Comparison of ENCODE assay signal across 8 mouse cellular contexts in genomic region chr11:58323570-58324340, GRCm38 (mm10). TPM values are rescaled to one million over a fixed set of nuclear protein-coding genes. Genes with fewer than 3 reads are reported as not detected.
DNase-seq lines count a peak whose midpoint lies in the region; ATAC-seq lines count a peak whose summit lies in the region.

No protein-coding gene starts in this region.

- H3K9ac ChIP-seq in kidney, embryonic 14.5 days (ENCODE audit: low read depth, low read length) = peak overlapping the region; percentile 84

- no peaks in the 10 kb centered on the region for H3K9me3 ChIP-seq in kidney, embryonic 14.5 days (ENCODE audit: control insufficient read depth, low read length)
- no peaks in the 10 kb centered on the region for H3K9me3 ChIP-seq in hindbrain, embryonic 10.5 days
- H3K9me3 ChIP-seq in midbrain, embryonic 10.5 days (replicated peaks) = no peaks in the 10 kb centered on the region

- peak overlapping the region; percentile 80 for H3K4me3 ChIP-seq in kidney, embryonic 14.5 days (ENCODE audit: low read length)
- peak overlapping the region; percentile 75 for H3K4me3 ChIP-seq in hindbrain, embryonic 10.5 days
- H3K4me3 ChIP-seq in midbrain, embryonic 10.5 days = peak overlapping the region; percentile 74

- 9% methylated on average over 24 of the region's 24 CpGs for WGBS in kidney, embryonic 14.5 days
- 15% methylated on average over 24 of the region's 24 CpGs for WGBS in hindbrain, embryonic 10.5 days
- WGBS in midbrain, embryonic 10.5 days = 16% methylated on average over 24 of the region's 24 CpGs

- peak overlapping the region; percentile 97 for H3K27ac ChIP-seq in kidney, embryonic 14.5 days (ENCODE audit: low read depth, low read length)
- peak overlapping the region; percentile 92 for H3K27ac ChIP-seq in hindbrain, embryonic 10.5 days
- H3K27ac ChIP-seq in midbrain, embryonic 10.5 days (replicated peaks) = peak overlapping the region; percentile 91

- peaks cover 19% of the 10 kb centered on the region for H3K36me3 ChIP-seq in kidney, embryonic 14.5 days (ENCODE audit: control insufficient read depth, insufficient read depth, low read length)
- H3K36me3 ChIP-seq in hindbrain, embryonic 10.5 days = peaks cover 31% of the 10 kb centered on the region
- H3K36me3 ChIP-seq in midbrain, embryonic 10.5 days = peaks cover 29% of the 10 kb centered on the region

- ATAC-seq in kidney, embryonic 14.5 days (ENCODE audit: low FRiP score, low TSS enrichment) = no peak

- H3K4me2 ChIP-seq in kidney, embryonic 14.5 days (replicated peaks; ENCODE audit: low read depth, low read length) = peak overlapping the region; percentile 86

- no peak for DNase-seq in kidney, postnatal 4 days
- peak; percentile 31 for DNase-seq in NIH3T3 (ENCODE audit: low read depth)
- DNase-seq in hindbrain, embryonic 10.5 days (ENCODE audit: low spot score) = no peak
- no peak for DNase-seq in midbrain, embryonic 10.5 days (ENCODE audit: low spot score)
- DNase-seq in urinary bladder, adult 18-20 months (ENCODE audit: low spot score in 2 of 2) = no peak
- DNase-seq in gastrocnemius, postnatal 10 days = no peak
- no peak for DNase-seq in layer of hippocampus, adult 11-12 months (ENCODE audit: low spot score)

- peaks cover 12% of the 10 kb centered on the region for H3K4me1 ChIP-seq in kidney, embryonic 14.5 days (ENCODE audit: control insufficient read depth, insufficient read depth, low read length)
- peaks cover 27% of the 10 kb centered on the region for H3K4me1 ChIP-seq in hindbrain, embryonic 10.5 days (replicated peaks)
- peaks cover 27% of the 10 kb centered on the region for H3K4me1 ChIP-seq in midbrain, embryonic 10.5 days

- H3K27me3 ChIP-seq in kidney, embryonic 14.5 days (ENCODE audit: control insufficient read depth, insufficient read depth, low read length) = no peaks in the 10 kb centered on the region
- H3K27me3 ChIP-seq in hindbrain, embryonic 10.5 days (ENCODE audit: insufficient read depth, poor library complexity, severe bottlenecking) = no peaks in the 10 kb centered on the region
- no peaks in the 10 kb centered on the region for H3K27me3 ChIP-seq in midbrain, embryonic 10.5 days (ENCODE audit: low read depth, poor library complexity, severe bottlenecking)

RNA-seq across cellular contexts. Expression of gene Zfp672, which starts 6.4 kb away (rescaled TPM):
- 34.4 and 34.5 TPM in 2 replicates for polyA plus RNA-seq in kidney, embryonic 14.5 days (2014; fragmentation: Nextera tagmentation; extraction: Ambion mirVana)
- polyA plus RNA-seq in hindbrain, embryonic 10.5 days (2016; fragmentation: Nextera tagmentation; extraction: Ambion mirVana) = 28.4 and 30.4 TPM in 2 replicates
- 25.1 and 29.2 TPM in 2 replicates for polyA plus RNA-seq in midbrain, embryonic 10.5 days (2016; fragmentation: Nextera tagmentation; extraction: Ambion mirVana)
- total RNA-seq in gastrocnemius, postnatal 10 days (2021) = 10 to 100 TPM; 31.0 to 41.3 TPM

RNA-seq across cellular contexts. Expression of gene Sh3bp5l, which starts 6.8 kb away (rescaled TPM):
- 17.0 and 27.5 TPM in 2 replicates for polyA plus RNA-seq in kidney, embryonic 14.5 days (2014; fragmentation: Nextera tagmentation; extraction: Ambion mirVana)
- polyA plus RNA-seq in hindbrain, embryonic 10.5 days (2016; fragmentation: Nextera tagmentation; extraction: Ambion mirVana) = 50.7 and 52.0 TPM in 2 replicates
- 46.3 and 53.4 TPM in 2 replicates for polyA plus RNA-seq in midbrain, embryonic 10.5 days (2016; fragmentation: Nextera tagmentation; extraction: Ambion mirVana)
- 10 to 100 TPM; 28.0 to 30.3 TPM for total RNA-seq in gastrocnemius, postnatal 10 days (2021)

RNA-seq across cellular contexts. Expression of gene Zfp692, which starts 16.9 kb away (rescaled TPM):
- polyA plus RNA-seq in kidney, embryonic 14.5 days (2014; fragmentation: Nextera tagmentation; extraction: Ambion mirVana) = 19.3 and 23.1 TPM in 2 replicates
- polyA plus RNA-seq in hindbrain, embryonic 10.5 days (2016; fragmentation: Nextera tagmentation; extraction: Ambion mirVana) = 24.2 and 28.2 TPM in 2 replicates
- 25.9 and 26.8 TPM in 2 replicates for polyA plus RNA-seq in midbrain, embryonic 10.5 days (2016; fragmentation: Nextera tagmentation; extraction: Ambion mirVana)
- total RNA-seq in gastrocnemius, postnatal 10 days (2021) = 1 to 10 TPM; 3.5 to 5.3 TPM

RNA-seq across cellular contexts. Expression of gene 4930438A08Rik, which starts 49.2 kb away (rescaled TPM):
- polyA plus RNA-seq in kidney, embryonic 14.5 days (2014; fragmentation: Nextera tagmentation; extraction: Ambion mirVana) = not detected in 2 replicates
- polyA plus RNA-seq in hindbrain, embryonic 10.5 days (2016; fragmentation: Nextera tagmentation; extraction: Ambion mirVana) = 0.12 and 0.14 TPM in 2 replicates
- polyA plus RNA-seq in midbrain, embryonic 10.5 days (2016; fragmentation: Nextera tagmentation; extraction: Ambion mirVana) = not detected in 2 replicates
- total RNA-seq in gastrocnemius, postnatal 10 days (2021) = not detected

RNA-seq across cellular contexts. Expression of gene Lypd8, which starts 55.1 kb away (rescaled TPM):
- polyA plus RNA-seq in kidney, embryonic 14.5 days (2014; fragmentation: Nextera tagmentation; extraction: Ambion mirVana) = not detected in 2 replicates
- not detected in 2 replicates for polyA plus RNA-seq in hindbrain, embryonic 10.5 days (2016; fragmentation: Nextera tagmentation; extraction: Ambion mirVana)
- not detected in 2 replicates for polyA plus RNA-seq in midbrain, embryonic 10.5 days (2016; fragmentation: Nextera tagmentation; extraction: Ambion mirVana)
- total RNA-seq in gastrocnemius, postnatal 10 days (2021) = not detected
